Mouse (Mus musculus): ENCODE data around the gene Adam12. TPM values are rescaled to one million over a fixed set of nuclear protein-coding genes. Genes with fewer than 3 reads are reported as not detected.
"Not testable (repeated sequence)": the region's sequence is repeated elsewhere in the genome, so short reads cannot be mapped to it uniquely, and the experiment has no call there.

Gene Adam12
- total RNA-seq, 2 experiments from 2014 or later: 14.3 to 15.3 TPM

- intact Hi-C loops (cut with DNase I): no loop called here
- no peak for DNase-seq
Measured at GRCm38 (mm10) chr7:133888926-133889920, 342.7 kb downstream of the Adam12 start.

DNA sequence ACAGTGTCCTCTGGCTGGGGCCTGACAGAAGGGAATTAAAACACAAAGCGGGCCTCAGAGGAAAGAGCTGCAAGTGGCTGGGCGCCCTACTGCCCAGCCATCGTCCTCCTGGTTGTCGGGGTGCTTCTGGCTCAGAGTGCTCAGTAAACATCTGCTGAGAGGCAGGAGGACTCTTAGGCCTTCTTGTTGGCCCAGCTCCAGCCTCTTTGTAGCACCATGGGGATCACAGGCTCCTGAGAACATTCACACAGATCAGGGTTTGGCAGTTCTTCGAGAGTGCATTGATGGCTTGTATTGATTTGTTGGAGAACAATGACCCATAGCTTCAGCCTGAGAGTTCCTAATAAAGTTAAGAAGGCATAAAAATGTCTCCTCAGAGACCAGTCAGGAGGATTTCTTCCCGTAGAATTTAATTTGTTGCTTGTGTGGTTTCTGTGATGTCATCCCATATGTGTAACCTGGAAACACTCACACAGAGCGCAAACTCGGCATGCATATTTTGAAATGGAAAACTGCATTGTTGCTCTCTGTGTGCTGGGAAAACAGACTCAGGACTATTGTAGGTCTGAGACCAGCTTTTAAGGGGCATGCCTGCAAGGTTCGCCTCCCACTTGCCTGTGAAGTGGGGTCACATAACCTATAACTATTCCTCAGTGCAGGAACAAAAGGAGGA, 347.1 kb downstream of the Adam12 start:
- intact Hi-C loops (cut with DNase I); DNase-seq: not testable (repeated sequence)

DNA sequence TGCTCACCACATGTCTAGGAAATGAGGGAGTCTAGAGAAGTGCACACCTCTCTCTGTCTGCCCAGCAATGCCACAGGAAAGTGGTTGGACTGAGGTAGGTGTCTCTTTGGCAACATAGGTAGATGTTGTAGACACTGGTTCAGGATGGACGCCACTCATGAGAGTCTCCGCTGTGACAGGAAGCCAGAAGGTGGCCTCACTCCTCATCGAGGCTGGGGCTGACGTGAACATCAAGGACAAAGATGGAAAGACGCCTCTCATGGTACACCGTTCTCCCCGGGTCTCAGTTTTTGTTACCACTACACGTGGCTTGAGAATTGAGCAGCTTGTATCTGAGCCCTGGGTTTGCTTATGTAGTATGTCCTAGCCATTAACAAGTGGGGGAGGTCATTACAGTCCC, 352.2 kb downstream of the Adam12 start:
- intact Hi-C loops (cut with DNase I): no loop called here
- no peak for DNase-seq

- intact Hi-C loops (cut with DNase I): no loop called here
- no peak for DNase-seq
Measured at GRCm38 (mm10) chr7:133876646-133877342, 355.2 kb downstream of the Adam12 start.

DNA sequence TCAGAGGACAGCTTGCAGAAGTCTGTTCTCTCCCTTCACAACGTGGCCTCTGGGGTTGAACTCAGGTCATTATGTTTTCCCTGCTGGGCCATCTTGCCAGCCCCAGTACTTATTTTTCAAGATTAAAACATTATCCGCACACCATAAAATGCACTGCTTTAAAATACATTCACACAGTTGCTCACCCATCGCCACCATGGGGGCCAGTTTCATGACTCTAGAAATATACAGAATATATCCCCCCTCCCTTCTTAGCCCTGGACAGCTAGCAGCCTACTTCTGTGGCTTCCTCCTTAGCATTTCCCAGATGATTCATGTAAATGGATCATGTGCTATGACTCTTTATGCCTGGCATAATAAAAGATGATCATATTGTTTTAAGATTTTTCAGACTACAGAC, 355.8 kb downstream of the Adam12 start:
- no peak for DNase-seq
- intact Hi-C loops (cut with DNase I): no loop called here

- intact Hi-C loops (cut with DNase I): no loop called here
- DNase-seq: no peak
Measured at GRCm38 (mm10) chr7:133872701-133873100, 359.2 kb downstream of the Adam12 start.

DNA sequence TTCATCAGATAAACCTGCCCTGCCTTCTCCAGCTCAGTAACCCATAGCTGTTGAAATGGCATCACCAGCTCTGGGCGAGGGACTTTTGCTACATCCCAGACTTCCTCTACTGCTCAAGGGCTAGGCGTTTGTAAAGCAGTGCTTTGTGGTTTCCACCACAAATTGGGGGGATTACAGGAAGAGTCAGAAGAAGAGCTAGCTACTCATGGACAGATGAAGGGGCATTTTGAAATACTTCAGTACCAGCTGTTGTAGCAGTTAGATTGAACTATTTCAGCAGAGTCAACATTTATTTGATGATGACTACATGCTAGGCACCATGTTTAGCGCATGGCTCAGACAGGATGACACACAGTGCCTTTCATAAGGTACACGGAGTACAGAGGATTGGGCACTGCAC, 361.7 kb downstream of the Adam12 start:
- intact Hi-C loops (cut with DNase I): no loop called here
- no peak for DNase-seq

- intact Hi-C loops (cut with DNase I): loop anchor here (5.0 kb wide), 1 partner anchor 344 kb away; no protein-coding TSS in a partner anchor
- DNase-seq: no peak
Measured at GRCm38 (mm10) chr7:133863684-133864083, 368.3 kb downstream of the Adam12 start.

DNA sequence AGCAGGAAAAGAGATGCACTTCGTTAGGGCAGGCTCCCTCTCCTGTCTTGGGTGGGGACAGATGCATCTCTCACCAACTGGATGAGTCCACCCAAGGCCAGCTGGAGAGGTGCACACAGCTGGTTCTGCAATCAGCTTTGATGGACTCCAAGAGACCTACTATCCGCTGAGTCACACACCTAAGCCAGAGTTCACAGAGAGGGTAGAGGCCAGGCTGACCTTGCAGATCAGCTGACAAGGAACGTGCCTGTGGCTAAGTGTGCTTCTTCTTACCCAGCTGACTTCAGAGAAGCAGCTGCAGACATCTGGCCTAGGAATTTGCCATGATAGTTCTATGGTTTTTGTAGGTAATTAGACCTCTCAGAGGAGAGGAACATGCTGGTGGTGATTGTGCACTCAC, 368.8 kb downstream of the Adam12 start:
- no peak for DNase-seq
- intact Hi-C loops (cut with DNase I): loop anchor here (5.0 kb wide), 1 partner anchor 344 kb away; no protein-coding TSS in a partner anchor

GRCm38 (mm10) chr7:133862723-133863122, 369.2 kb downstream of the Adam12 start:
- intact Hi-C loops (cut with DNase I): loop anchor here (5.0 kb wide), 1 partner anchor 345 kb away; no protein-coding TSS in a partner anchor
- no peak for DNase-seq

DNA sequence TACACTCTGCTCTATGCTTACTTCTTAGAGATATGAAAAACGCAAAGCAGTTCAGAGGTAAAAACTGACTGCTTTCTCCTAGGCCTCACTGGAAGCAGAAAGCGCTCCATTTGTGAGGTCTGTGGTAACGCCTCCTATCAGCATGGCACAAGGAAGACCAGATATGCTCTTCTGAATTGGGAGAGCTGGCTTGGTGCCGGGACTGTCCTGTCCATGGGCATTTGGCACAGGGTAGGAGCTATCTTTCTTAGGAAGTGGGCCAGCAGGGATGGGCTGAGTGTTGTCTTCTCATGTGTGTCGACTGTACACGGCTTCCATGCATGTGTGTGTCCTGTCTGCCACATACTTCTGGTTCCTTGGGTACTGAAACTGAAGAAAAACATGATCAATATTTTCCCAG, 369.7 kb downstream of the Adam12 start:
- intact Hi-C loops (cut with DNase I): loop anchor here (5.0 kb wide), 1 partner anchor 345 kb away; no protein-coding TSS in a partner anchor
- DNase-seq: peak; percentile 12

- intact Hi-C loops (cut with DNase I): loop anchor here (5.0 kb wide), 1 partner anchor 363 kb away; no protein-coding TSS in a partner anchor
- DNase-seq: no peak
Measured at GRCm38 (mm10) chr7:133859548-133859947, 372.4 kb downstream of the Adam12 start.

DNA sequence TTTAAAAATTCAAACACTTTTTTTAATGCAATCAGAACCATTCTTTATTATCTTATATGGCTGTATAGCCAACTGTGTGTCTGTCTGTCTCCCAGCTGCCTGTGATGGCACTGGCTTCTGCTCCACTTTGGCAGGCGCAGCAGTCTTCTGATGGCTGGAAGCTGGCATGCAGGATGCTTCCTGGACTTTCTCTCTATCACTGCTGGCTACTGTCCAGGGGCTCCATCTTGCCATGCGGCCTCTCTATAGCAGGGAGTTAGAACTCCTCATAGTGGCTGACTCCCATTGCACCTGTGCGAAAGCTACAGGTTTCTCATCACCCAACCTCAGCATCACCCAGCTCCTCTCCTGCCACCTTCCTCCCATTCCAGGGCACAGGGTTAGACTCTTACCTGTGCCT, 373.4 kb downstream of the Adam12 start:
- peak; percentile 85 for DNase-seq

DNA sequence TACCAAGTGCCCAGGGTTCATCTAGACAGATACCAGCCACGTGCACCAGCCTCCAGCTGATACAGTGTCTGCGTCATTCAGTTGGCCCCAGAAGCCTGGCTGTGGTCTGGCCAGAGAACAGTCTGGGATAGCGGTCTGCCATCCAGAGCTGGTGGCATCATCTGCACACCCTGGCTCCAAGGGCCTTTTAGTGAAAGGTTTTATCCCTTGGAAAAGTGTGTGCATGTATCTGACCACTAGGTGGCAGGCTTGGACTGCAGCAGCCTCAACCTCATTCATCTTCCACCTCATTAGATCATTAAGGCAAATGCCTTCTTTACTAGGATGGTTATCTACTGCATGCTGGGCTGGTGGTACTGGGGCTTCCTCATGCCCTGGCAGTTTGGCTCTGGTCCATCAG, 375.7 kb downstream of the Adam12 start:
- DNase-seq: peak; percentile 84
- intact Hi-C loops (cut with DNase I): loop anchor here (2.0 to 5.0 kb wide), 2 partner anchors 366 to 493 kb away; no protein-coding TSS in a partner anchor

More for the DNA sequence above, 373.4 kb downstream of the Adam12 start:
- intact Hi-C loops (cut with DNase I): loop anchor here (5.0 kb wide), 1 partner anchor 364 kb away; no protein-coding TSS in a partner anchor

- no peak for DNase-seq
- intact Hi-C loops (cut with DNase I): no loop called here
Measured at GRCm38 (mm10) chr7:133850735-133851134, 381.2 kb downstream of the Adam12 start.

GRCm38 (mm10) chr7:133848180-133848579, 383.8 kb downstream of the Adam12 start:
- DNase-seq: no peak
- intact Hi-C loops (cut with DNase I): no loop called here

- DNase-seq: no peak
- intact Hi-C loops (cut with DNase I): no loop called here
Measured at GRCm38 (mm10) chr7:133847175-133847574, 384.8 kb downstream of the Adam12 start.

- DNase-seq: no peak
- intact Hi-C loops (cut with DNase I): no loop called here
Measured at GRCm38 (mm10) chr7:133842079-133842478, 389.9 kb downstream of the Adam12 start.

DNA sequence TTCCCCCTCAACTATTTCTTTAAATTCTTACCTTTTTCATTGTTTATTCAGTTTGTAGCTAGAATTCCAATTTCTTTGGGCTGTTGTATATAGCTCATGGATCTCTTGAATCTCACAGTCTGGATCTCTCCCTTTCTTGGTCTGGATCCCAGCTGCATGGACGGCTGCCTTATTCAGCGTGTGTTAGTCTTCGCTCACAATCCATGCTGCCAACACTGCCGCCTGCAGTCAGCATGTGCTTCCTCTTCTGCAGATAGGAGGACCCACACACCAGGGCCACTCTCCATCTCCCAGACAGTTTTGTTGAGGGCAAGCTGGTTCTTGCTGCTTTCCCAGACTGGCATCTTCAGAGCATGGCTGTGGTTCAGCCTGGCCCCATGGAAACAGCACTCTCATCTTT, 392.4 kb downstream of the Adam12 start:
- intact Hi-C loops (cut with DNase I): no loop called here
- peak; percentile 23 for DNase-seq
